Mouse (Mus musculus) liver, embryonic 18 days (tissue): Measurements from ENCODE around the gene Kri1. TPM values are rescaled to one million over a fixed set of nuclear protein-coding genes. Genes with fewer than 3 reads are reported as not detected.

Experiments
- polyA plus RNA-seq: library from polyadenylated mRNA; depleted of rRNA; stranded (reverse); fragments of >200 nt; gene quantifications from 2 replicates; pipeline ENCODE4 v1.2.3, GENCODE M21; 2012; rRNA removed

Kri1 gene
- 16.4 and 19.3 TPM in 2 replicates for polyA plus RNA-seq

GRCm38 (mm10) chr9:21287571-21288402 lies at the start of gene Kri1:
Gene Kri1 (minus strand): TSS chr9:21287969.

GRCm38 (mm10) chr9:21320619-21321512 lies 33.1 kb upstream of the Kri1 start, which contains the start of gene Slc44a2:
Gene Slc44a2 (plus strand): TSS chr9:21320698.

GRCm38 (mm10) chr9:21312134-21312533 lies 24.4 kb upstream of the Kri1 start, which contains the start of gene Ap1m2:
Gene Ap1m2 (minus strand): TSS chr9:21312337.

GRCm38 (mm10) chr9:21291022-21291787 lies 3.4 kb upstream of the Kri1 start, which contains the start of gene Cdkn2d:
Gene Cdkn2d (minus strand): TSS chr9:21291407.

GRCm38 (mm10) chr9:21265000-21265561 lies 22.7 kb downstream of the Kri1 start, which contains the start of gene Atg4d:
Gene Atg4d (plus strand): TSS chr9:21265293.

GRCm38 (mm10) chr9:21248326-21248725 lies 39.4 kb downstream of the Kri1 start, which contains the start of gene S1pr5:
Gene S1pr5 (minus strand): TSS chr9:21248443.

GRCm38 (mm10) chr9:21238733-21239464 lies 48.9 kb downstream of the Kri1 start, which contains the start of gene Keap1:
Gene Keap1 (minus strand): TSS chr9:21239361.

Other genes starting within 250 kb of the Kri1 start
- 0.14 TPM in 1 of 2 replicates, not detected in the other for gene Zglp1, start 220.9 kb downstream of the Kri1 start, polyA plus RNA-seq
- 0.42 TPM in 2 replicates for gene Gm49373, start 214.9 kb downstream of the Kri1 start, polyA plus RNA-seq
- 25.0 and 27.6 TPM in 2 replicates for gene Fdx1l, start 214.4 kb downstream of the Kri1 start, polyA plus RNA-seq
- 1.0 and 1.2 TPM in 2 replicates for gene Gm38431, start 196.0 kb downstream of the Kri1 start, polyA plus RNA-seq
- 14.5 and 16.7 TPM in 2 replicates for gene Raver1, start 196.0 kb downstream of the Kri1 start, polyA plus RNA-seq
- gene Tyk2, start 156.7 kb downstream of the Kri1 start, polyA plus RNA-seq: 7.8 and 8.0 TPM in 2 replicates
- 88.6 and 96.9 TPM in 2 replicates for gene Cdc37, start 138.0 kb downstream of the Kri1 start, polyA plus RNA-seq
- gene Pde4a, start 122.3 kb downstream of the Kri1 start, polyA plus RNA-seq: 1.5 and 1.6 TPM in 2 replicates
- 17.2 and 17.3 TPM in 2 replicates for gene Keap1, start 48.6 kb downstream of the Kri1 start, polyA plus RNA-seq
- gene S1pr5, start 39.5 kb downstream of the Kri1 start, polyA plus RNA-seq: 0.10 TPM in 2 replicates
- gene Atg4d, start 22.7 kb downstream of the Kri1 start, polyA plus RNA-seq: 28.1 and 29.4 TPM in 2 replicates
- gene Cdkn2d, start 3.4 kb upstream of the Kri1 start, polyA plus RNA-seq: 50.5 and 57.7 TPM in 2 replicates
- gene Ap1m2, start 24.4 kb upstream of the Kri1 start, polyA plus RNA-seq: 0.45 and 0.55 TPM in 2 replicates
- 13.5 and 14.8 TPM in 2 replicates for gene Slc44a2, start 32.7 kb upstream of the Kri1 start, polyA plus RNA-seq
- gene Ilf3, start 79.9 kb upstream of the Kri1 start, polyA plus RNA-seq: 18.1 and 20.1 TPM in 2 replicates
- gene Qtrt1, start 123.9 kb upstream of the Kri1 start, polyA plus RNA-seq: 21.2 and 22.9 TPM in 2 replicates
- gene Dnm2, start 136.9 kb upstream of the Kri1 start, polyA plus RNA-seq: 27.2 and 33.8 TPM in 2 replicates
- gene Tmed1, start 222.3 kb upstream of the Kri1 start, polyA plus RNA-seq: 18.9 and 20.8 TPM in 2 replicates
- 19.9 and 20.6 TPM in 2 replicates for gene AB124611, start 238.2 kb upstream of the Kri1 start, polyA plus RNA-seq